Mouse (Mus musculus) hindbrain, postnatal 0 days (tissue): ENCODE measurements around the gene Ptrhd1. TPM values are rescaled to one million over a fixed set of nuclear protein-coding genes. Genes with fewer than 3 reads are reported as not detected.
A peak's percentile ranks its signal among the peaks of the same experiment; 100 is the strongest.

ENCODE experiments used
- ATAC-seq: fragments of 200-750 bp; cut with Nextera tagmentation; 2 replicates; pipeline ENCODE4 v1.8.0; 2017; ENCODE audit warnings: mild to moderate bottlenecking, moderate TSS enrichment, moderate library complexity
- DNase-seq: peaks from one replicate; pipeline ENCODE4 v3.0.0-alpha.2; 2015; ENCODE audit warnings: low spot score
- H3K27ac ChIP-seq: fragments of 300-500 bp; sonication (generic); 2 replicates; pipeline ENCODE4 v1.5.1; 2014; ENCODE audit warnings: mild to moderate bottlenecking
- H3K27me3 ChIP-seq: fragments of 300-500 bp; sonication (generic); 2 replicates; pipeline ENCODE4 v1.6.1; 2014; ENCODE audit warnings: low read length, mixed read lengths; ENCODE audit not compliant: insufficient read depth
- H3K36me3 ChIP-seq: fragments of 300-500 bp; sonication (generic); 2 replicates; pipeline ENCODE4 v1.6.1; 2014; ENCODE audit warnings: low read length, mixed read lengths; ENCODE audit not compliant: insufficient read depth
- H3K4me1 ChIP-seq: fragments of 300-500 bp; sonication (generic); 2 replicates; pipeline ENCODE4 v1.6.1; 2014; ENCODE audit warnings: antibody characterized with exemption, low read length, mixed read lengths; ENCODE audit not compliant: insufficient read depth
- H3K4me2 ChIP-seq: fragments of 300-500 bp; sonication (generic); 2 replicates; pipeline ENCODE4 v1.6.1; 2014; ENCODE audit warnings: low read depth, mild to moderate bottlenecking, low read length, moderate library complexity, mixed read lengths
- H3K4me3 ChIP-seq: fragments of 300-500 bp; sonication (generic); 2 replicates; pipeline ENCODE4 v1.5.1; 2014; ENCODE audit warnings: low read length
- H3K9ac ChIP-seq: fragments of 300-500 bp; sonication (generic); replicated peaks from 2 replicates; pipeline ENCODE4 v1.6.1; 2014; ENCODE audit warnings: mild to moderate bottlenecking, low read length, moderate library complexity, mixed read lengths
- H3K9me3 ChIP-seq: fragments of 300-500 bp; sonication (generic); 2 replicates; pipeline ENCODE4 v1.6.1; 2016; ENCODE audit warnings: low read length, mixed read lengths
- CTCF ChIP-seq: IDR thresholded peaks from 2 replicates; pipeline ENCODE4 v1.5.1; 2016; ENCODE audit warnings: antibody characterized with exemption, control low read depth, low read depth
- WGBS: fragments of 180-500 bp; shearing (Covaris S2); extraction: QIAGEN DNeasy Blood & Tissue Kit; methylation state at CpG from one replicate; pipeline ENCODE4 v1.1.7; 2014; 5-methylcytosine and 5-hydroxymethylcytosine counted together
- polyA plus RNA-seq: library from polyadenylated mRNA; unstranded; fragments of >200 nt; fragmentation: Nextera tagmentation; extraction: Ambion mirVana; gene quantifications from 2 replicates; pipeline ENCODE4 v1.2.1, GENCODE M21; 2015
- total RNA-seq: library from RNA; depleted of rRNA; stranded (reverse); fragments of >200 nt; gene quantifications from 2 replicates; pipeline ENCODE4 v1.2.3, GENCODE M21; 2014

Gene Ptrhd1
- total and polyA plus RNA-seq, 2 experiments from 2014 or later: 5.5 to 8.9 TPM

DNA sequence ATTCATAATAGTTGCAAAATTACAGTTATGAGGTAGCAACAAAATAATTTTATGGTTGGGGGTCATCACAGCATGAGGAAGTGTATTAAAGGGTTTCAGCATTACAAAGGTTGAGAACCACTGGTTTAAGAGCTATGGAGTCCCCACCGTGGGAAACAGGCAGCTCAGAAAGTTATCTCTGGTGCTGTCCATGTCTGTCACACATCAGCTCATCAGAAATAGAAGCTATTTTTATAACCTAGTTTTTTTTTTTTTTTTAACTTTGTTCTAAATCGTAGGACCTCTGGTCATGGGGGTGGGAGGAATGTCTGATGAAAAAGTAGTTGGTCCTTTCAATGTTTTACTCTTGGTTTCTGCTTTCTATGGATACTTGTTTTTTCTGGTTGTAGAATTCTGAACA lies 10.0 kb downstream of the Ptrhd1 start:
- DNase-seq (no peak), ATAC-seq (no peak)
- H3K4me2 ChIP-seq: no peak overlapping the region
- H3K9ac ChIP-seq: no peak overlapping the region
- no peak overlapping the region for H3K4me3 ChIP-seq
- no peaks in the 10 kb centered on the region for H3K27me3 ChIP-seq
- WGBS: 72% methylated on average over 2 of the region's 2 CpGs
- TF ChIP-seq CTCF: no peak
- H3K36me3 ChIP-seq: peaks cover 8% of the 10 kb centered on the region; the same call in 1 of the 2 replicates
- no peaks in the 10 kb centered on the region for H3K9me3 ChIP-seq
- H3K4me1 ChIP-seq: no peaks in the 10 kb centered on the region
- no peak overlapping the region for H3K27ac ChIP-seq

DNA sequence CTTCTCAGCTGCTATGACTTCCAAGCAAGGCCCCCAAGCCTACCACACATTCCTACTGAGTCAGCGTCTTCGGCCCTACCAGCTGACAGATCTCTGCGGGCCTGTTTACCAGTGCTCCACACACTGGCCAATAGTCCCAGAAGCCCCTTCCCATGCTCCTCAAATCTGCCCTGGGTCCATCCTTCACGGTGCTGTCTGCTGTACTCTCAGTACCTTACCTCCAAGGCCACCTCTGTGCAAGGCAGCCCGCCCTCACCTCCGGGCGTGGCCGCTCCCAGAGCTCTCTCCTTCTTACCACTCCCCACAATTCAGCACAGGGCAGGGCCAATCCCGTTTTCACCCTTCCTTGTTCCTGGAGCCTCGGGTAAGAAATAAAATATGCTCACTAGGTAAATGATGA lies 11.9 kb downstream of the Ptrhd1 start:
- Histone ChIP-seq H3K27ac (no peak overlapping the region), H3K9me3 (no peaks in the 10 kb centered on the region), H3K4me3 (no peak overlapping the region), H3K4me2 (no peak overlapping the region), H3K27me3 (no peaks in the 10 kb centered on the region), H3K9ac (no peak overlapping the region), H3K4me1 (no peaks in the 10 kb centered on the region), H3K36me3 (peaks cover 9% of the 10 kb centered on the region; the same call in 1 of the 2 replicates)
- TF ChIP-seq CTCF: no peak
- DNase-seq (no peak), ATAC-seq (peak; percentile 58; the same call in 1 of the 2 replicates)
- 90% methylated on average over 10 of the region's 10 CpGs for WGBS

DNA sequence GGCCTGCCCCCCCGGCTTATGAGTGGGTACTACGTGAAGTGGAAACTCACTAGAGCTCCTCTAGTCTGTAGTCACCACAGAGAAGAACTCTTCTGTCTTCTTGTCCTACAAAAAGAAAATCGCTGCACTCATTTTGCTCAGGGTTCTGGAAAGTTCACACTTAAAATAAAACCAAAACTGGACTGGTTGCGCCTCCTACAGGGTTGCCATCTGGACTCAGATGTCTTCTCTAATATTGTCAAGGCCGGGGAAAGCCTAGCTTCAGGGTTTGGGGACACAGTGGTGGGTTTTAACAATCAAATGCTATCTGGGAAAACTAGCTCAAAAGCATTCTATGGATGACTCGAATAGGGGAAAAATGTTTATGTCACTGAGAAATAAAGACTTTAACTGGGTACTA lies 16.0 kb downstream of the Ptrhd1 start:
- 77% methylated on average over 6 of the region's 6 CpGs for WGBS
- ATAC-seq (no peak), DNase-seq (peak; percentile 4)
- Histone ChIP-seq H3K4me1 (no peaks in the 10 kb centered on the region), H3K4me2 (no peak overlapping the region), H3K36me3 (peaks cover 31% of the 10 kb centered on the region), H3K4me3 (no peak overlapping the region), H3K9ac (no peak overlapping the region), H3K27ac (no peak overlapping the region), H3K9me3 (no peaks in the 10 kb centered on the region), H3K27me3 (no peaks in the 10 kb centered on the region)
- TF ChIP-seq CTCF: no peak

DNA sequence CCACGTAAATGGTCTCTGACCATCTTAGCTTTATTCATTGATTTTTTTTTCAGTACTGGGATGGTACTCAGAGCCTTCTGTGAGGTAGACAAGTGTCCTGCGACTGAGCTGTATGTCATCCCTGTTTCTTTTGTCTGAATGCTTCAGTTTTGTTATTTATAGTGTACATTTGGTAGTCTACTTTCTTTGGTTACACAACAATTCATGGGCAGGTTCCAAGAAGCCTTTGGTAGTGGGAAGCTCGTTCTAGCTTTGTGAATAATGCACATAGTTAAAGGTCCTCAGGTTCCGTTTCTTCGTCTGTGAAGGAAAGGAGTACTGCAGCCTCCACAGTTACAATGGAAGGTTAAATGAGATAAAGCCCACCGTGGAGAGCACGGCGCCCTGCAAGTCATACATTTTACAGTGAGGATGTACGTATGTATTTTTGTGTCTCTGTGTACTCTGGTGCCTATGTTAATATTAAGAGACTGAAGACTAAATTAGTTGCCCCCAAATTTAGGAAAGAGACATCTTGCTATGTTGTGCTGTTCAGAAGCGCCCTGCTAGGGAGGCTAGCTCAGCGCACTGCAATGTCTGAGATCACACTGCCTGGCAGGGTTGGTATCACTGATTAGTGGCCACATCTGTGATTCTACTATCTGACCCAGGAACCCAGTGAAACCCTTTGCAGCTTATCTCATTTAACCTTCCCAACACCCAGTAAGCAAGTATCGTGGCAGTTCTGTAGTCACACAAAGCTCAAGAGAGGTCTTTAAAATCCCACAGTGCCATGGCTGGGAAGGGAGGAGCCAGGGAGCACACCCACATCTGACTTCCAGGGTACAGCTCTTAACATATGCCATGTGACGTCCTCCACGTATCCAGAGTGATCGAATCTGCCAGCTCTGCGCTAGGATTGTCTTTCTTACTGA lies 19.2 kb downstream of the Ptrhd1 start:
- H3K4me1 ChIP-seq: no peaks in the 10 kb centered on the region
- H3K27ac ChIP-seq: no peak overlapping the region
- H3K4me3 ChIP-seq: no peak overlapping the region
- H3K36me3 ChIP-seq: peaks cover 29% of the 10 kb centered on the region
- H3K27me3 ChIP-seq: no peaks in the 10 kb centered on the region
- H3K9ac ChIP-seq: no peak overlapping the region
- no peak for DNase-seq
- no peak for TF ChIP-seq CTCF
- no peak for ATAC-seq
- H3K4me2 ChIP-seq: no peak overlapping the region
- 91% methylated on average over 16 of the region's 16 CpGs for WGBS
- no peaks in the 10 kb centered on the region for H3K9me3 ChIP-seq

DNA sequence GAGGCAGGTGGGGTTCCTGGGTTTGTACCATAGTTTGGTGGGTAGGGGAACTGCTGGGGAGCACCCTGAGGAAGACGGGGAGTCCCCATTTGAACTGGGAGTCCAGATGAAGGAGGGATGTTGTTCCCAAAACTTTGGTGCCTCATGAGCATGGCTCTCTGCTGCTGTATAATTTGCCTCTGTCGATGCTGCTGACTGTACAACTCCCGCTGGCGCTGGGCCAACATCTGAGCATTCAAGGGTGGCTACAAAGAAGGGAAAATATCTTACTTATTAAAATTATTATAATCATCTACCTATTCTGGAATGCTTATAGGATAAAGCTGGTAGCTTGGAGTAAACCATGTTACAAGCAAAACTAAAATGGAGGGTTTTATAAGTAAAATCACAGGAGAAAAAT lies 33.9 kb downstream of the Ptrhd1 start:
- H3K4me1 ChIP-seq: no peaks in the 10 kb centered on the region
- WGBS: 96% methylated on average over 4 of the region's 4 CpGs

DNA sequence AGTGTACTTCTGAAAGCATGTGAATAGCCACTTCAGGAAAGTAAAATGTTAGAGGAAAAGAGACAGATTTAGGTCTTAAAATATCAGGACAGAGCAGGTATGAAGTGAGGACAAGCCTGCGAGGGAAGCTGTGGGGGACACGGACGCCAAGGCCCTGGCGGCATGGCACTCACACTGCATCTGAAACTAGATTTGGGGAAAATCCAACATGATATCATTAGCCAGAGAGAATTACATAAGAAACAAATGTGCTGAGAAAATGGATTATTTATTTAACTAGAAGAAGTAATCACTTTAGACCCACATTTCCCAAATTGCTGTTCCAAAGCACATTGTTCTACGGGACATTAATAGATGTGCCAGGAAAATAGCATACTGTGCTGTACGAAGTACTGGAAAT lies 37.3 kb downstream of the Ptrhd1 start:
- TF ChIP-seq CTCF: no peak
- no peak overlapping the region for H3K4me2 ChIP-seq
- DNase-seq (no peak), ATAC-seq (no peak)
- H3K9ac ChIP-seq: no peak overlapping the region
- H3K27me3 ChIP-seq: no peaks in the 10 kb centered on the region
- no peak overlapping the region for H3K27ac ChIP-seq
- WGBS: 87% methylated on average over 6 of the region's 6 CpGs
- H3K4me1 ChIP-seq: no peaks in the 10 kb centered on the region
- peaks cover 33% of the 10 kb centered on the region for H3K36me3 ChIP-seq
- 0 out of 2 replicates have a peak, but pooled peaks cover 3% of the 10 kb centered on the region for H3K9me3 ChIP-seq
- no peak overlapping the region for H3K4me3 ChIP-seq

More for the DNA sequence above, 33.9 kb downstream of the Ptrhd1 start:
- no peak overlapping the region for H3K27ac ChIP-seq
- no peak for TF ChIP-seq CTCF
- H3K9me3 ChIP-seq: 0 out of 2 replicates have a peak, but pooled peaks cover 3% of the 10 kb centered on the region
- ATAC-seq (no peak), DNase-seq (peak; percentile 41)
- H3K36me3 ChIP-seq: peaks cover 27% of the 10 kb centered on the region
- H3K4me3 ChIP-seq: no peak overlapping the region
- H3K9ac ChIP-seq: no peak overlapping the region
- no peaks in the 10 kb centered on the region for H3K27me3 ChIP-seq
- H3K4me2 ChIP-seq: no peak overlapping the region
